Mouse (Mus musculus): ENCODE results near the gene Oas3.

DNA sequence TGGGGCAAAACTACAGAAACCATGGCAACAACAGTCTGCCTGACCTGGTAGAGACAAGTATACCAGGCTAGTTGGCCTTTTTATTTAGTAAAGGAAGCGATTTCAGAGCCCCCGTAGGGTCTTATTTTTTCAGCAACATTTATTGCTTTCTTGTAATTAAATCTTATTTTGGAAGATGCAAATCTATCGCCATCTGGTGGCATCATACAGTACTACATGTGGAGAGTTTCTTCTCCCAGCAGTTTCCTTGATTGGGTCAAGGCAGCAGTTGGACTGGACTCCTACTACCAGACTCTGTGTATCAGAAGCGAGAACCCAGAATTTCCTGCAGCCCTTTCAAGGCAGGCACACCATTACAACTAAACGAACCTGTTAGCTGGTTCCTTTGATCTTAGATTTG, 31.0 kb downstream of the Oas3 start:
- TF ChIP-seq CTCF (IDR thresholded peaks at IDR 0.05) (peak; percentile 76), EP300 (IDR thresholded peaks at IDR 0.05) (no peak)

Measured in lung, postnatal 0 days (tissue).